Mouse (Mus musculus): ENCODE measurements at regions not wholly inside any gene's neighbourhood (a gene's known extent, or its start where the extent isn't known, plus 50 kb on each side); places are given as distances from the start of the nearest gene placed in this dataset.

DNA sequence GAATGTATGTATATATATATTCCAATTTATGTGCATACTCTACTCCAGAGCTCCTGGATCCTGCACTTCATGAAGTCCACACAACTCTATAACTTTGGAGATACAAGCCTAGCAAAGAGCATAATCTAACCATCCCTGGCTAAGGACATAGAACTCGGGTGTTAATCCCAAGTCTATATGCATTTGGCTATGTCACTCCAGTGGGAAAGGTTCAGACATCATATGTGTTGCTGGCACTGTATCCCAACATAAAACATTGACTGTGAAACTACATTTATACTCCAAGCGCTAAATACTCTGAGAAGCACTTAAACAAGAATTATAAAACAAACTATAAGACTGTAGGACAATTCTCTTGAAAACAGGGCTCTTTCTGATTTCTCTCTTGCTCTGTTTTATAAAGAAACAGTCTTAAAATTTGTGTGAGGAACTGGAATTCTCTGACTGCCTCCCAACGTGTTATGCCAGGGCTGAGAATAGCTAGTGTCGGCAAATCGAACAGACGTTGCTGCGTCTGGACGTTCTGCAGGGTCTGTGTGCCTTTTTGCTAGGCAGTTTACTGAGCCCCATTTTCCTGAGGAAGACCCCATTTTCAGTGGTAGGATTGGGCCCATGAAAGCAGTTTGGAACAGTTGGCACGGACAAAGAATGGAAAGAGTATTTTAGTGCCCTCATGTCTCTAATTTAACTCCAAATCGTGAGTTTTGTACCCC, 132.1 kb upstream of the Hhip start:
- Histone ChIP-seq H3K9me3 (ENCODE audit: control insufficient read depth, low read depth, low read length) (no peaks in the 10 kb centered on the region), H3K9ac (replicated peaks; ENCODE audit: low read depth, low read length) (no peak overlapping the region), H3K27ac (ENCODE audit: low read length) (no peak overlapping the region), H3K4me1 (ENCODE audit: control insufficient read depth, insufficient read depth, low read length) (no peaks in the 10 kb centered on the region), H3K4me3 (ENCODE audit: low read depth, low read length) (no peak overlapping the region), H3K36me3 (ENCODE audit: control insufficient read depth, insufficient read depth, low read length) (no peaks in the 10 kb centered on the region), H3K27me3 (ENCODE audit: control insufficient read depth, insufficient read depth, low read length) (no peaks in the 10 kb centered on the region), H3K4me2 (replicated peaks; ENCODE audit: low read depth, low read length) (no peak overlapping the region)
- WGBS, result 80% methylated on average over 10 of the region's 10 CpGs
- no peak for ATAC-seq (ENCODE audit: insufficient number of reproducible peaks, insufficient read depth, low FRiP score, low read depth)

DNA sequence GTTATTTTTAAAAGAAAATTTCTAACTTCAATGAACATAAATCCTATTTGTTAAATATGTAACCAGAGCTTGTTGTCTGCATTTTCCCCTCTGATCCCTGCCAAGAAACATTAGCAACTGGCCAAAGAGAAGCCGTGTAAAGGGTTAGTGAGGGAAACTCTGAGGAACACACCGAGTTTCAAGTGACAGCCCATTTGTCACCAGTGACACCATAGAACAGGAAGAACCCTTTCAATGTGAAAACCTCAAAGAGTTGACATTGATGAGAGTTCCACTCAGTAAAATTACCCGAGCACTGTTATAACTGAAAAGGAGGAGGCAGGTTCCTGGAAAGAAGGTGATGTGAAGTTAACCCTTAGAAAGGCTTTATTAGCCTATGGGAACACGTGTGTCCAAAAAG, 127.5 kb upstream of the Hhip start:
- WGBS, result 28% methylated on average over 4 of the region's 4 CpGs

DNA sequence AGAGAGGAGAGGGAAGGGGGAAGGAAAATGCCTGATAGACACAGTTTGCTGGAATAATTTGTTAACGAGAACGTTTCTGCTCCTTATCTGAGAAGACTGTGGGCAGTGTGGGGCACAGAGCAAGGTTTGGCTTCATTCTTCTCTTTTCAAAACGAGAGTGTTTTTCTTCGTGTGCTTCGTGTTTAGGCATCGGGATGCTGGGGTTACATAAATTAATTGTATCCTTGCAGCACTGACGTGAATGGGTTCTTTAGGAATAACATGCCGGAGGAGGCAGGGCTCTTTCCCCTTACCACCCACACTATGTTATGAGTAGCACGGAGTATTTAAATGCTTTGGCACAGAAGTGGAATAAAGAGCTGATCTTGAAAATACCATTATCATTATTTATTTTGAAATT, 110.9 kb upstream of the Hhip start:
- no peak overlapping the region for H3K4me3 ChIP-seq (ENCODE audit: low read depth, low read length)
- 54% methylated on average over 9 of the region's 9 CpGs for WGBS
- H3K27me3 ChIP-seq (ENCODE audit: control insufficient read depth, insufficient read depth, low read length), result no peaks in the 10 kb centered on the region
- H3K36me3 ChIP-seq (ENCODE audit: control insufficient read depth, insufficient read depth, low read length), result no peaks in the 10 kb centered on the region
- H3K9ac ChIP-seq (replicated peaks; ENCODE audit: low read depth, low read length), result no peak overlapping the region
- H3K4me2 ChIP-seq (replicated peaks; ENCODE audit: low read depth, low read length), result no peak overlapping the region
- no peak for ATAC-seq (ENCODE audit: insufficient number of reproducible peaks, insufficient read depth, low FRiP score, low read depth)
- no peaks in the 10 kb centered on the region for H3K9me3 ChIP-seq (ENCODE audit: control insufficient read depth, low read depth, low read length)
- no peaks in the 10 kb centered on the region for H3K4me1 ChIP-seq (ENCODE audit: control insufficient read depth, insufficient read depth, low read length)
- H3K27ac ChIP-seq (ENCODE audit: low read length), result no peak overlapping the region

More for the DNA sequence above, 127.5 kb upstream of the Hhip start:
- Histone ChIP-seq H3K4me2 (replicated peaks; ENCODE audit: low read depth, low read length) (no peak overlapping the region), H3K9me3 (ENCODE audit: control insufficient read depth, low read depth, low read length) (no peaks in the 10 kb centered on the region), H3K36me3 (ENCODE audit: control insufficient read depth, insufficient read depth, low read length) (no peaks in the 10 kb centered on the region), H3K9ac (replicated peaks; ENCODE audit: low read depth, low read length) (no peak overlapping the region), H3K27ac (ENCODE audit: low read length) (no peak overlapping the region), H3K4me1 (ENCODE audit: control insufficient read depth, insufficient read depth, low read length) (no peaks in the 10 kb centered on the region), H3K4me3 (ENCODE audit: low read depth, low read length) (no peak overlapping the region), H3K27me3 (ENCODE audit: control insufficient read depth, insufficient read depth, low read length) (no peaks in the 10 kb centered on the region)
- ATAC-seq (ENCODE audit: insufficient number of reproducible peaks, insufficient read depth, low FRiP score, low read depth), result no peak

DNA sequence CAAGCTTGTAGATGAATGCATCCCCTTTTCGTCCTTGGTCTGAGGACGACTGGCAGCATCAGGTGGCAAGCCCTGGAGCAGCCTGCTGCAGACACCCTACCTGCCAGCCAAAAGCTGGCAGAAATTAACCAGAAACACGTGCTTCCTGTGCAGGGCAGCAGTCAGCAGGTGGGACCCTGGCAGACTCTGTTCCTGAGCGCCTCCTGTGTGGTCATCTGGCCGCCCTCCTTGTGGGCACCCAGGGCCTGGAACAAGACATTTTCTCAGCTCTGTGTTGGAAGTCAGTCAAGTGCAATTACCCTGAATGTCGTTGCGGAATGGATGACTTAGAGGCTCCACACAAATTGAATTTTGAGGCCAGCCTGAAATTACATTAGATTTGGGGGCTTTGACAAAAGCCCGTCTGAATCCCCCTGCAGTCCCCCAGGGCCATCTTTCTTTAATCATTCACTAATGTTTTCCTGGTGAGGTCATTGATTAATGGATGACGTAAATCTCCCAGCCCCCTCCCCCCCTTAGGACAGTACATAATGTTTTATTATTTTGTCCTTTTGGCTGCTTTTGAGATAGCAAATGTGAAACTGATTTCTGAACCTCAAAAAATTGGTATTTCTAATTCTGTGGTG, 91.8 kb upstream of the Hhip start:
- H3K4me2 ChIP-seq (replicated peaks; ENCODE audit: low read depth, low read length), result no peak overlapping the region
- H3K36me3 ChIP-seq (ENCODE audit: control insufficient read depth, insufficient read depth, low read length), result no peaks in the 10 kb centered on the region
- H3K9ac ChIP-seq (replicated peaks; ENCODE audit: low read depth, low read length), result no peak overlapping the region
- no peak overlapping the region for H3K4me3 ChIP-seq (ENCODE audit: low read depth, low read length)
- H3K4me1 ChIP-seq (ENCODE audit: control insufficient read depth, insufficient read depth, low read length), result no peaks in the 10 kb centered on the region
- H3K9me3 ChIP-seq (ENCODE audit: control insufficient read depth, low read depth, low read length), result no peaks in the 10 kb centered on the region
- H3K27me3 ChIP-seq (ENCODE audit: control insufficient read depth, insufficient read depth, low read length), result no peaks in the 10 kb centered on the region
- no peak for ATAC-seq (ENCODE audit: insufficient number of reproducible peaks, insufficient read depth, low FRiP score, low read depth)
- WGBS, result 48% methylated on average over 9 of the region's 9 CpGs
- H3K27ac ChIP-seq (ENCODE audit: low read length), result no peak overlapping the region

DNA sequence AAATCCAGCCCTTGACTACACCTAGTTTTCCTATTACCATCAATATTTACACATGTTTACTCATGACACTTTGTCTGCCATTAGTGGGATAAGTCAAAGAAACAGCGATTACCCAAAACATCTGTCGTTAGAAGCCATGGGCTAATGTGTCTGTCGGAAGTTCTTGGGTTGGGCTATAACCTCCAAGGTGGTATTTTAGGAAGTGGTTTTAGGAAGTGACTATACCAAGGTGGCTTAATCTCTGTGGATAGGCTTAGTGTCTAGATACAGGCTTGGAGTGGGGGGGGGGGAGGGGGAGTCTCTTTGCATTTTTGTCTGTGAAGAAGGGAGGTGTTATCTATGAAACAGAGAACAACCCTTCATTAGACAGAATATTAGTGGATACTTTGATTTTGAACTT, 90.1 kb upstream of the Hhip start:
- no peaks in the 10 kb centered on the region for H3K36me3 ChIP-seq (ENCODE audit: control insufficient read depth, insufficient read depth, low read length)
- no peaks in the 10 kb centered on the region for H3K4me1 ChIP-seq (ENCODE audit: control insufficient read depth, insufficient read depth, low read length)
- no peaks in the 10 kb centered on the region for H3K27me3 ChIP-seq (ENCODE audit: control insufficient read depth, insufficient read depth, low read length)
- H3K9ac ChIP-seq (replicated peaks; ENCODE audit: low read depth, low read length), result no peak overlapping the region
- no peak overlapping the region for H3K4me3 ChIP-seq (ENCODE audit: low read depth, low read length)
- no peak for ATAC-seq (ENCODE audit: insufficient number of reproducible peaks, insufficient read depth, low FRiP score, low read depth)
- H3K9me3 ChIP-seq (ENCODE audit: control insufficient read depth, low read depth, low read length), result no peaks in the 10 kb centered on the region
- WGBS, result 79% methylated on average over 3 of the region's 3 CpGs
- H3K4me2 ChIP-seq (replicated peaks; ENCODE audit: low read depth, low read length), result no peak overlapping the region
- no peak overlapping the region for H3K27ac ChIP-seq (ENCODE audit: low read length)

DNA sequence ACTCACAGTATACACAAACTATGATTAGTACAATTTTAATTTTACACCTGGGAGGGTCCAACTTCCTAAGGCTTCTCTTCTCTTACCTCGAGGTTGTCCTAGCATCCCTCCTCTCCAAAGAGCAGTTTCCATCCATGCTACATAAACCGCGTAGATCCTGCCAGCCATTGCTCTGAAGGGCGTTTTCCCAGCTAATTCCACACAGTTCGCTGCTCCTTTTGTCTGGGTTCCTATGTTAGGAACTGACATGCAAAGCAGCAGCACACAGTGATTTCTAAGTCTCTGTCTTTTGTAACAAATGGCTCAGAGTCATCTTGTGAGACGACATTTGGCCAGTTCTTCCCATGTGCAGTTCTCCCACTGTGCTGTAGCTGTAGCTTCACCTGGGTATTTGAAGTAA, 80.7 kb upstream of the Hhip start:
- Histone ChIP-seq H3K36me3 (ENCODE audit: control insufficient read depth, insufficient read depth, low read length) (no peaks in the 10 kb centered on the region), H3K27me3 (ENCODE audit: control insufficient read depth, insufficient read depth, low read length) (no peaks in the 10 kb centered on the region), H3K9ac (replicated peaks; ENCODE audit: low read depth, low read length) (no peak overlapping the region), H3K4me1 (ENCODE audit: control insufficient read depth, insufficient read depth, low read length) (no peaks in the 10 kb centered on the region), H3K9me3 (ENCODE audit: control insufficient read depth, low read depth, low read length) (no peaks in the 10 kb centered on the region), H3K4me2 (replicated peaks; ENCODE audit: low read depth, low read length) (no peak overlapping the region), H3K4me3 (ENCODE audit: low read depth, low read length) (no peak overlapping the region), H3K27ac (ENCODE audit: low read length) (no peak overlapping the region)
- WGBS, result 79% methylated on average over 6 of the region's 6 CpGs
- ATAC-seq (ENCODE audit: insufficient number of reproducible peaks, insufficient read depth, low FRiP score, low read depth), result no peak

DNA sequence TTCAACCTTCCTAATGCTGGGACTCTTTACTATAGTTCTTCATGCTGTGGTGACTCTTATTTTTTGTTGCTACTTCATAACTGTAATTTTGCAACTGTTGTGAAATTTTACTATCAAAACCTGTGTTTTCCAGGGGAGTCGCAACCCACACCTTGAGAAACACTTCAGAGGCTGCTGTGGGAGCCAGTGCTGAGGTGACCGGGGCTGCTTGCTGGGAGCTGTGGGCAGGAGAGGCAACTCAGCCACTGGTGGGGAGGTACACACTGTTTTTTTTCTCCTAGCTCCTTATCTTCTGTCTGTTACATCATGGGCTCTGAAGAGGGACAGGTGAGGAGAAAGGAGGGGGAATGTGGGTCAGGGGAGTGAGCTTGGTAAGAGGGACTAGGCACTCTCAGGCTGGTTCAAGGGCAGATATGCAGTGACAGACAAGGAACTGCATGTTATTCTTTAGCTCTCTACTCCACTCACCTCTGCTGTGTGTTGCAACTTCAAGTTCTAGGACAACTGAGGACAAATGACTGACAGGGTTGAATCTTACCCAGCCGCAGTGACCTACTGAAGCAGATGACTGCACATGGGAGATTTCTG, 62.7 kb upstream of the Hhip start:
- Histone ChIP-seq H3K4me1 (ENCODE audit: control insufficient read depth, insufficient read depth, low read length) (no peaks in the 10 kb centered on the region), H3K4me3 (ENCODE audit: low read depth, low read length) (no peak overlapping the region), H3K36me3 (ENCODE audit: control insufficient read depth, insufficient read depth, low read length) (no peaks in the 10 kb centered on the region), H3K27me3 (ENCODE audit: control insufficient read depth, insufficient read depth, low read length) (no peaks in the 10 kb centered on the region), H3K4me2 (replicated peaks; ENCODE audit: low read depth, low read length) (no peak overlapping the region), H3K9ac (replicated peaks; ENCODE audit: low read depth, low read length) (no peak overlapping the region), H3K27ac (ENCODE audit: low read length) (no peak overlapping the region), H3K9me3 (ENCODE audit: control insufficient read depth, low read depth, low read length) (no peaks in the 10 kb centered on the region)
- no peak for ATAC-seq (ENCODE audit: insufficient number of reproducible peaks, insufficient read depth, low FRiP score, low read depth)
- WGBS, result 80% methylated on average over 3 of the region's 3 CpGs

DNA sequence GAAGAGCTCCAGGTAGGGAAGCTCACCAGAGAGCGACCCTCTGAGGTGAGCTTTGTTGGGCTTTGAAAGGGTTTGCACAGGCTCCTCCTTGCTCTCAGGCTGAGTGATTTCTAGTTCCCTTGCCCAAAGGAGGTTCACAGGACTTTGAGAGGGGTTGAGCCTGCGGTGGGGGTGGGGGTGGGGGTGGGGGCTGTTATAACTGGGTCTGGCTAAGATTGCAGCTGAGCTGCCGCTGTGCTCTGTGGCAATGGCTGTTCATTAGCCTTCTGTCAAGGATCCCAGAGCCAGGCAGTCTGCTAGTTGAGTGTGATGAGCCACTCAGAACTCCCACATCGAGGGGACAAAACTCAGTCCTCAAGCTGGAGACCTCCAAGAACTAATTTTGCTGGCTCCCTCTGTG, 59.5 kb upstream of the Hhip start:
- no peak for ATAC-seq (ENCODE audit: insufficient number of reproducible peaks, insufficient read depth, low FRiP score, low read depth)
- H3K27ac ChIP-seq (ENCODE audit: low read length), result no peak overlapping the region
- no peak overlapping the region for H3K4me2 ChIP-seq (replicated peaks; ENCODE audit: low read depth, low read length)
- H3K4me3 ChIP-seq (ENCODE audit: low read depth, low read length), result no peak overlapping the region
- H3K9me3 ChIP-seq (ENCODE audit: control insufficient read depth, low read depth, low read length), result no peaks in the 10 kb centered on the region
- no peaks in the 10 kb centered on the region for H3K4me1 ChIP-seq (ENCODE audit: control insufficient read depth, insufficient read depth, low read length)
- no peaks in the 10 kb centered on the region for H3K36me3 ChIP-seq (ENCODE audit: control insufficient read depth, insufficient read depth, low read length)
- 44% methylated on average over 4 of the region's 4 CpGs for WGBS
- no peak overlapping the region for H3K9ac ChIP-seq (replicated peaks; ENCODE audit: low read depth, low read length)
- H3K27me3 ChIP-seq (ENCODE audit: control insufficient read depth, insufficient read depth, low read length), result no peaks in the 10 kb centered on the region

All from stomach, embryonic 14.5 days (tissue).